Mouse (Mus musculus) B cell, adult 62 days (primary cell): ENCODE measurements around the gene Ptprb. TPM values are rescaled to one million over a fixed set of nuclear protein-coding genes. Genes with fewer than 3 reads are reported as not detected.

ENCODE experiments used
- total RNA-seq: library from RNA; stranded (reverse); gene quantifications from 4 replicates; pipeline ENCODE4 v1.2.4, GENCODE M21; 2023

Gene Ptprb
- total RNA-seq = not detected in 4 replicates

GRCm38 (mm10) chr10:116275280-116275679 is at the start of gene Ptprb:
Gene Ptprb, plus strand, starts transcription at chr10:116275523.

Other genes with a start within 250 kb of the Ptprb start
- gene 4933416C03Rik, start 161.6 kb upstream of the Ptprb start, total RNA-seq = not detected in 4 replicates
- gene Kcnmb4, start 198.4 kb downstream of the Ptprb start, total RNA-seq = 0.48 to 0.94 TPM in 2 of 4 replicates, not detected in the others